In the genomic region with DNA sequence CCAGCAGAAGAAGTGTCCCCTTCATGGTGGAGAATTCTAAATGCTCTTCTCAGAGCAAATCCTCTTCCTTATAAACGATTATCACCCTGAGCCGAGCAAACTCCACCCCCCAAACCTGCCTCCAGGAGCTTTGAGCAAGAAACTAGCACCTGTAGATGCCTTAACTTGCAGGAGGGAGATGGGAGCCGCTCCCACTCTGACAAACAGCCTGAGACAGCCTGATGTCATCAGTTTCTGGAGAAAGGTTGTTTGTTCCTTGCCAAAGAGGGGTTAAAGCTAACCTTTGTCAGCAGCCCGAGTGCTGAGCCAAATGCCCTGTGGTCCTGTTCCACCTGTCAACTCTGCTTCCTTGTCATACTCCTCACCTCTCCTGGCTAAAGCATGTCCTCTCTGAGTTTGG, we compare ENCODE assay signal across 26 mouse cellular contexts. TPM values are rescaled to one million over a fixed set of nuclear protein-coding genes. Genes with fewer than 3 reads are reported as not detected.
"Had no signal": no experiment of that assay in that cellular context is flagged by ENCODE, and none has a peak within 500 bp of the region (broad histone marks: within the 10 kb centered on the region; RNA-seq: fewer than 3 reads in every experiment).

Gene Scgb2b27 (minus strand): TSS at position 101 of the 400 bp plus-strand sequence.

- H3K4me1 ChIP-seq: neural tube, embryonic 12.5 days; neural tube, embryonic 13.5 days; neural tube, embryonic 15.5 days; stomach, embryonic 15.5 days had no signal

- H3K27me3 ChIP-seq: neural tube, embryonic 12.5 days; neural tube, embryonic 13.5 days; neural tube, embryonic 15.5 days; stomach, embryonic 15.5 days had no signal

- H3K36me3 ChIP-seq: neural tube, embryonic 12.5 days; neural tube, embryonic 13.5 days; neural tube, embryonic 15.5 days; stomach, embryonic 15.5 days had no signal

- H3K9me3 ChIP-seq: stomach, embryonic 15.5 days had no signal

- H3K4me2 ChIP-seq: neural tube, embryonic 12.5 days; neural tube, embryonic 13.5 days; neural tube, embryonic 15.5 days; stomach, embryonic 15.5 days had no signal

- H3K9ac ChIP-seq: neural tube, embryonic 12.5 days; neural tube, embryonic 13.5 days; neural tube, embryonic 15.5 days; stomach, embryonic 15.5 days had no signal

- DNase-seq: retina, postnatal 1 day; right cerebral cortex, adult 18-20 months; right cerebral cortex, postnatal 14 days; right cerebral cortex, postnatal 25 days; right cerebral cortex, postnatal 4 days; spleen, adult 18-20 months; thymus, adult 18-20 months; thymus, adult 2 months; thymus, postnatal 14 days; thymus, postnatal 25 days; thymus, postnatal 36 days; thymus, postnatal 4 days had no signal

- H3K4me3 ChIP-seq: neural tube, embryonic 12.5 days; neural tube, embryonic 13.5 days; neural tube, embryonic 15.5 days; stomach, embryonic 15.5 days had no signal

- H3K27ac ChIP-seq: neural tube, embryonic 12.5 days; neural tube, embryonic 13.5 days; neural tube, embryonic 15.5 days; stomach, embryonic 15.5 days; stomach, postnatal 0 days had no signal

RNA-seq across cellular contexts. Expression of gene Scgb2b27, which starts in this region (rescaled TPM):
- total RNA-seq: neutrophil, adult 5-6 weeks had no signal
- polyA plus RNA-seq: neural tube, embryonic 12.5 days; neural tube, embryonic 13.5 days; neural tube, embryonic 14.5 days; neural tube, embryonic 15.5 days; small intestine, adult 2 months; spleen, adult 2 months; stomach, embryonic 14.5 days; stomach, embryonic 15.5 days; stomach, embryonic 16.5 days; stomach, postnatal 0 days; testis, adult 2 months; thymus, adult 2 months; thymus, postnatal 0 days; urinary bladder, adult 2 months had no signal
